Mouse (Mus musculus) midbrain, embryonic 13.5 days (tissue): Measurements from ENCODE around the gene Nupl1. TPM values are rescaled to one million over a fixed set of nuclear protein-coding genes. Genes with fewer than 3 reads are reported as not detected.
A peak's percentile ranks its signal among the peaks of the same experiment; 100 is the strongest.

ENCODE experiments used
- ATAC-seq: fragments of 200-750 bp; cut with Nextera tagmentation; 2 replicates; pipeline ENCODE4 v1.8.0; 2017; ENCODE audit warnings: mild to moderate bottlenecking, moderate TSS enrichment, moderate library complexity
- H3K27ac ChIP-seq: fragments of 300-500 bp; sonication (generic); 2 replicates; pipeline ENCODE4 v1.5.1; 2015; ENCODE audit warnings: inconsistent platforms, mild to moderate bottlenecking, moderate library complexity
- H3K27me3 ChIP-seq: fragments of 300-500 bp; sonication (generic); 2 replicates; pipeline ENCODE4 v1.6.1; 2015; ENCODE audit warnings: mild to moderate bottlenecking, inconsistent platforms
- H3K36me3 ChIP-seq: fragments of 300-500 bp; sonication (generic); 2 replicates; pipeline ENCODE4 v1.6.1; 2015; ENCODE audit warnings: mild to moderate bottlenecking, inconsistent platforms
- H3K4me1 ChIP-seq: fragments of 300-500 bp; sonication (generic); replicated peaks from 2 replicates; pipeline ENCODE4 v1.6.1; 2015; ENCODE audit warnings: inconsistent platforms
- H3K4me2 ChIP-seq: fragments of 300-500 bp; sonication (generic); replicated peaks from 2 replicates; pipeline ENCODE4 v1.6.1; 2015; ENCODE audit warnings: moderate library complexity, mild to moderate bottlenecking, inconsistent platforms
- H3K4me3 ChIP-seq: fragments of 300-500 bp; sonication (generic); replicated peaks from 2 replicates; pipeline ENCODE4 v1.5.1; 2015; ENCODE audit warnings: mild to moderate bottlenecking, inconsistent platforms
- H3K9ac ChIP-seq: fragments of 300-500 bp; sonication (generic); replicated peaks from 2 replicates; pipeline ENCODE4 v1.6.1; 2015; ENCODE audit warnings: mild to moderate bottlenecking, inconsistent platforms
- H3K9me3 ChIP-seq: fragments of 300-500 bp; sonication (generic); 2 replicates; pipeline ENCODE4 v1.6.1; 2016; ENCODE audit warnings: mild to moderate bottlenecking, inconsistent platforms
- WGBS: fragments of 180-500 bp; shearing (Covaris S2); methylation state at CpG from one replicate; pipeline ENCODE4 v1.1.7; 2015; 5-methylcytosine and 5-hydroxymethylcytosine counted together
- polyA plus RNA-seq: library from polyadenylated mRNA; unstranded; fragments of >200 nt; fragmentation: Nextera tagmentation; extraction: Ambion mirVana; gene quantifications from 2 replicates; pipeline ENCODE4 v1.2.1, GENCODE M21; 2015

Gene Nupl1
- polyA plus RNA-seq, 1 experiment from 2014 or later, result 0.05 TPM

DNA sequence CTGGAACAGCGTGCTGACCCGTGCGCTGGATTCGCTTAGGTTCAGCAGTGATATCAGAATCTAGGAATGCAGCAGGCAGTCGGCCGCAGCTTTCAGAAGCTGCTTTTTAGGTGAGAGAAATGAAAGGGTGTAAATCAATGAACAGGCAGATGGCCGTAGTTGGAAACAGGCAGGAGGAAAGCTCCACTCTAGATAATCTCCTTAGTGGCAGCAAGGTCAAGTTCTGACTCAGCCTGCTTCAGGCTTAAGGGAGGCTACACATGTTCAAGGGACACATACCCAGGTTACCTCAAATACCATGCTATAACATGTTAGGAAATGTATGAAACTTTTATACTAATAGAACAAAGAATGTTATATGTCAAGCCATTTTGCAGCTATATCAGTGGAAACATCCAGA is 11.1 kb upstream of the Nupl1 start:
- Histone ChIP-seq H3K9ac (no peak overlapping the region), H3K27ac (no peak overlapping the region), H3K36me3 (no peaks in the 10 kb centered on the region), H3K4me3 (no peak overlapping the region), H3K9me3 (no peaks in the 10 kb centered on the region), H3K4me2 (no peak overlapping the region), H3K27me3 (no peaks in the 10 kb centered on the region), H3K4me1 (peaks cover 15% of the 10 kb centered on the region)
- WGBS, result 66% methylated on average over 7 of the region's 7 CpGs
- ATAC-seq, result no peak

DNA sequence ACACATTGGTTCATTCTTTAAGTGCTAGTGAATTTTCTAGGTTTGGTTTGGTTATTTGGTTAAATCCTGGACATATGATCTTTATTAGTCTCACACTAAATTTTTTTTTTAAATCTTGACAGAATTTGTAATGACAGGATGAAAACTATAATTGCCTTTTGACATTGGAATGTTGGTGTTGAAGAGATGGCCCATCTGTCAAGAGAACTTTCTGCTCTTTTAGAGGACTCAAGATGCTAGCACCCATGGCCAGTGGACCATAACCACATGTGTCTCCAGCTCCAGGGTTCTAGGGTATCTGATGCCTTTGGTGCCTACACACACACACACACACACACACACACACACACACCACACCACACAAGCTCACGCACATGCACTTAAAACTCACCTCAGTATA is 6.6 kb upstream of the Nupl1 start:
- no peak overlapping the region for H3K4me3 ChIP-seq
- no peaks in the 10 kb centered on the region for H3K36me3 ChIP-seq
- H3K9me3 ChIP-seq, result no peaks in the 10 kb centered on the region
- H3K27me3 ChIP-seq, result no peaks in the 10 kb centered on the region
- H3K27ac ChIP-seq, result no peak overlapping the region
- no peak for ATAC-seq
- WGBS, result 96% methylated on average over 1 of the region's 1 CpGs
- no peak overlapping the region for H3K4me2 ChIP-seq
- H3K9ac ChIP-seq, result no peak overlapping the region
- no peaks in the 10 kb centered on the region for H3K4me1 ChIP-seq

- 88% methylated on average over 4 of the region's 4 CpGs for WGBS
- Histone ChIP-seq H3K9me3 (no peaks in the 10 kb centered on the region), H3K36me3 (no peaks in the 10 kb centered on the region), H3K27me3 (no peaks in the 10 kb centered on the region), H3K4me3 (no peak overlapping the region), H3K4me2 (no peak overlapping the region), H3K4me1 (peaks cover 6% of the 10 kb centered on the region), H3K27ac (no peak overlapping the region), H3K9ac (no peak overlapping the region)
- no peak for ATAC-seq
Observed at GRCm38 (mm10) chr14:60257101-60257500, 5.9 kb upstream of the Nupl1 start.

- peaks cover 7% of the 10 kb centered on the region for H3K4me1 ChIP-seq
- H3K4me3 ChIP-seq, result no peak overlapping the region
- H3K27ac ChIP-seq, result no peak overlapping the region
- 34% methylated on average over 3 of the region's 3 CpGs for WGBS
- no peaks in the 10 kb centered on the region for H3K27me3 ChIP-seq
- H3K9me3 ChIP-seq, result no peaks in the 10 kb centered on the region
- no peak overlapping the region for H3K4me2 ChIP-seq
- H3K36me3 ChIP-seq, result no peaks in the 10 kb centered on the region
- H3K9ac ChIP-seq, result no peak overlapping the region
- no peak for ATAC-seq
Observed at GRCm38 (mm10) chr14:60256356-60256755, 5.1 kb upstream of the Nupl1 start.

DNA sequence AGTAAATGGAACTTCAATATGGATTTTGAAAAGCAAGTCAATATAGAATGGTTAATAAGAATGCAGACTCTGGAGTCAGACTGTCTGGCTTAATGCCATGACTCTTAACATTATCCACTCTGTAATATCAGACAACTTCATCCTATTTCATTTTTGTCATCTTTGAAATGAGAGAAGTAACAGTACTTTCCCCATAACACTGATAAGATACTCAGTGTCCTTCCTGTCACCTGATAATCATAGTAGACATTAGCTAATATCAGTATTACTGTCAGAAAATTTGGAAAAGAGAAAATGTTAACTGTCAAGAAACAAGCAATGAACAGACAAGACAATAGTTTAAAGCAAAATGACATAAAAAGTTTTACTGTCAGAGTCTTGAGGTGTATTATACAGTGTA is 3.5 kb upstream of the Nupl1 start:
- Histone ChIP-seq H3K27me3 (no peaks in the 10 kb centered on the region), H3K4me2 (no peak overlapping the region), H3K9ac (no peak overlapping the region), H3K4me1 (peaks cover 14% of the 10 kb centered on the region), H3K4me3 (no peak overlapping the region), H3K36me3 (no peaks in the 10 kb centered on the region), H3K9me3 (no peaks in the 10 kb centered on the region), H3K27ac (no peak overlapping the region)
- no peak for ATAC-seq

- 89% methylated on average over 3 of the region's 3 CpGs for WGBS
- Histone ChIP-seq H3K27me3 (no peaks in the 10 kb centered on the region), H3K9ac (no peak overlapping the region), H3K4me2 (no peak overlapping the region), H3K27ac (no peak overlapping the region), H3K36me3 (no peaks in the 10 kb centered on the region), H3K9me3 (no peaks in the 10 kb centered on the region), H3K4me3 (no peak overlapping the region), H3K4me1 (peaks cover 23% of the 10 kb centered on the region)
- ATAC-seq, result no peak
Observed at GRCm38 (mm10) chr14:60253466-60253865, 2.2 kb upstream of the Nupl1 start.

DNA sequence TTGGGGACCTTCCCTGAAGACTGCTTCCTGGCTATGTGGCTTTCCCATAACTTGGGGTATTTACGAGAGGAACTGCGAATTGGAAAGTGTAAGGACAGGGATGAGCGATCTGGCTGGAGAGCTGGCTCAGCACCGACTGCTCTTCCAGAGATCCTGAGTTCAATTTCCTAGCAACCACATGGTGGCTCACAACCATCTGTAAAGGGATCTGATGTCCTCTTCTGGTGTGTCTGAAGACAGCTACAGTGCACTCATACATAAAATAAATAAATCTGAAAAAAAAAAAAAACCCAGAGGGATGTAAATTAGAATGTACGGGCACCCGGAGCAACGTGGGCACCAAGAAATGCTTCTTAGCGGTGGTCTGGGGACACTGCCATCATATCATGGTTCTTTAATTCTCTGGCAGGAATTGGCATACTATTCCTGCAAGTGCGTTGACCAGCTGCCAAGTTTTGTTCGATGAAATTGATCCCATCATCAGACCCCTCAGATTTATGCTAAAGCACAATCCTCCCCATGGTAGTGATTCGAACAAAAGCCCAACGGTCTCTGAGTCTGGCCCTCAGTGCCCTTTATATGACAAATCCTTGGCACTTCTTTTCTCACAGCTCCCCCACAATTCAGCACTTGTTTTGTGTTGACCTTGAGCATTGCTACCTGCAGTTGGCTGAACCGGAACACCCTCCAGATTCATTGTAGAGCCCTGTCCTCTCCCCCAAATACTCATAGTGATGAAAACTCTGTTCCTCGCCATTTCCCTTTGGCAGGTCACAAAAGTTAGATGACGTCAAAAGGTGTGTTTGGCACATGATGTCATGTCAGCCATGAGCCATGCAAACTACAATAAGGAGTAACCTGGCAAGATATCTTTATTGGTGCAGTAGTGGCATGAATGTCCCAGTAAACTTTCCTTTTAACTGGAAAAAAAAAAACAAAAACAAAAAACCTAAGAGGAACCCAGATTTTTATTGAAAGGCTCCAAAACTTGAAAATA is 1.1 kb upstream of the Nupl1 start:
- no peaks in the 10 kb centered on the region for H3K9me3 ChIP-seq
- no peak for ATAC-seq
- no peaks in the 10 kb centered on the region for H3K27me3 ChIP-seq
- H3K4me3 ChIP-seq, result peak overlapping the region; percentile 84
- H3K27ac ChIP-seq, result peak overlapping the region; percentile 85
- H3K4me1 ChIP-seq, result peaks cover 29% of the 10 kb centered on the region
- H3K4me2 ChIP-seq, result peak overlapping the region; percentile 91
- 18% methylated on average over 15 of the region's 15 CpGs for WGBS
- peak overlapping the region; percentile 83 for H3K9ac ChIP-seq
- H3K36me3 ChIP-seq, result no peaks in the 10 kb centered on the region

DNA sequence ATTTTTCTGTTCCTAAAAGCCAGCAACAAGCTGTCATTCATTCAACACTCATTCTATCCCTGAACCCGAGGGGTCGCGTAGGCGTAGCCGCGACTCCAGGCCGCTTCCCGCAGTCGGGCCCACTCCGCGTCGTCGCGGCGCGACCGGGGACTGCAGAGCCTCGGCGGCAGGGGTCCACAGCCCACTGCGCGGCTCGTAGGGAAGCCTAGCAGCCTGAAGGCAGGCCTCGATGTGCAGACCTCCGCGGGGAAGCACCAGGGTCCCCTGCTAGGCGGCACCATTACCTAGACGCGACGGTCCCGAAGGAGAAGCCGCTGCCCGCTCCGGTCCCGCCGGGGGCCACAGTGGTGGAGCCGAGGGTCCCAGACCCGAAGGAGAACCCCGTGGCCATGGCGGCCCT is 352 bp downstream of the Nupl1 start:
- peak; percentile 76 for ATAC-seq
- Histone ChIP-seq H3K27me3 (no peaks in the 10 kb centered on the region), H3K4me1 (peaks cover 29% of the 10 kb centered on the region), H3K9ac (peak overlapping the region; percentile 98), H3K4me2 (peak overlapping the region; percentile 91), H3K27ac (peak overlapping the region; percentile 95), H3K4me3 (peak overlapping the region; percentile 84), H3K36me3 (0 out of 2 replicates have a peak, but pooled peaks cover 2% of the 10 kb centered on the region), H3K9me3 (no peaks in the 10 kb centered on the region)
- under 1% methylated on average over 39 of the region's 39 CpGs for WGBS

GRCm38 (mm10) chr14:60250366-60250765 is 865 bp downstream of the Nupl1 start:
- 25% methylated on average over 8 of the region's 8 CpGs for WGBS
- H3K27ac ChIP-seq, result peak overlapping the region; percentile 95; the same call in 1 of the 2 replicates
- no peaks in the 10 kb centered on the region for H3K9me3 ChIP-seq
- H3K9ac ChIP-seq, result peak overlapping the region; percentile 98
- H3K4me3 ChIP-seq, result peak overlapping the region; percentile 84
- peak overlapping the region; percentile 91 for H3K4me2 ChIP-seq
- H3K27me3 ChIP-seq, result no peaks in the 10 kb centered on the region
- peaks cover 3% of the 10 kb centered on the region; the same call in 1 of the 2 replicates for H3K36me3 ChIP-seq
- H3K4me1 ChIP-seq, result peaks cover 29% of the 10 kb centered on the region
- ATAC-seq, result no peak

- no peak overlapping the region for H3K4me3 ChIP-seq
- H3K27me3 ChIP-seq, result no peaks in the 10 kb centered on the region
- peaks cover 44% of the 10 kb centered on the region for H3K36me3 ChIP-seq
- 90% methylated on average over 3 of the region's 3 CpGs for WGBS
- no peak overlapping the region for H3K4me2 ChIP-seq
- H3K9me3 ChIP-seq, result no peaks in the 10 kb centered on the region
- H3K27ac ChIP-seq, result no peak overlapping the region
- H3K9ac ChIP-seq, result no peak overlapping the region
- no peaks in the 10 kb centered on the region for H3K4me1 ChIP-seq
- no peak for ATAC-seq
Observed at GRCm38 (mm10) chr14:60238551-60238950, 12.7 kb downstream of the Nupl1 start.

GRCm38 (mm10) chr14:60219886-60220285 is 31.3 kb downstream of the Nupl1 start:
- ATAC-seq, result no peak
- H3K4me3 ChIP-seq, result no peak overlapping the region
- H3K9me3 ChIP-seq, result no peaks in the 10 kb centered on the region
- no peak overlapping the region for H3K4me2 ChIP-seq
- H3K36me3 ChIP-seq, result peaks cover 35% of the 10 kb centered on the region
- H3K4me1 ChIP-seq, result no peaks in the 10 kb centered on the region
- no peaks in the 10 kb centered on the region for H3K27me3 ChIP-seq
- no peak overlapping the region for H3K27ac ChIP-seq
- H3K9ac ChIP-seq, result no peak overlapping the region
- 89% methylated on average over 10 of the region's 10 CpGs for WGBS

- Histone ChIP-seq H3K9me3 (no peaks in the 10 kb centered on the region), H3K4me1 (no peaks in the 10 kb centered on the region), H3K4me2 (no peak overlapping the region), H3K36me3 (peaks cover 31% of the 10 kb centered on the region), H3K4me3 (no peak overlapping the region), H3K9ac (no peak overlapping the region), H3K27me3 (no peaks in the 10 kb centered on the region), H3K27ac (no peak overlapping the region)
- 99% methylated on average over 4 of the region's 4 CpGs for WGBS
- ATAC-seq, result no peak
Observed at GRCm38 (mm10) chr14:60217616-60218015, 33.6 kb downstream of the Nupl1 start.
